Mouse (Mus musculus) E14TG2a.4 (cell line): ENCODE measurements at regions not wholly inside any gene's neighbourhood (a gene's known extent, or its start where the extent isn't known, plus 50 kb on each side); places are given as distances from the start of the nearest gene placed in this dataset.

Source experiments
- CTCF ChIP-seq: conservative IDR thresholded peaks from 2 replicates; pipeline ENCODE4 v1.5.1; 2014; ENCODE audit warnings: low read length
- NANOG ChIP-seq: IDR thresholded peaks from 2 replicates; pipeline ENCODE4 v1.6.1; 2014; ENCODE audit warnings: borderline replicate concordance, low read length, mixed read lengths
- POU5F1 ChIP-seq: IDR thresholded peaks from 2 replicates; pipeline ENCODE4 v1.6.1; 2014; ENCODE audit warnings: low read length, borderline replicate concordance

GRCm38 (mm10) chr2:131422907-131423445 is 68.3 kb upstream of the Smox start:
- peak; percentile 62 for TF ChIP-seq CTCF
- TF ChIP-seq POU5F1: no peak
- TF ChIP-seq NANOG: no peak
